Mouse (Mus musculus) right cerebral cortex, postnatal 25 days (tissue): ENCODE measurements around the gene Fam213b.

Experiments used
- DNase-seq: peaks from one replicate; pipeline ENCODE4 v3.0.0; 2022

Gene Fam213b

DNA sequence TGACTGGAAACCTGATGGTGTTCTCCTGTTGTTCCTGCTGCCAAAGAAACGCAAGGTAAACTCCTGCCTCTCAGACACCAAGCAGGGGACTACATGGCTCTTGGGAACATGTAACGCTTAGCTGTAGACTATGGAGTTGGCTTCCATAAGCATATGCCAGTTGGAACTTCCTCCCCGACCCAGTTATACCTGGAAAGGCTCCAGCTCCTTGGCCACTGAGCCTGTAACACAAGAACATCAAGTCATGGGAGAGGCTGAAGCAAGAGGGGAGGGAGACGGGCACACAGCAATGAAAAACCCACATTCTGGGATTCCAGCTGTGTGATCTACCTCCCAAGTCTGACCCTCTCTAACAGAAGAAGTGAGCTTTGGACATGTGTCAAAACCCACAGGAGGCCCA lies 23.4 kb upstream of the Fam213b start:
- DNase-seq, result no peak

DNA sequence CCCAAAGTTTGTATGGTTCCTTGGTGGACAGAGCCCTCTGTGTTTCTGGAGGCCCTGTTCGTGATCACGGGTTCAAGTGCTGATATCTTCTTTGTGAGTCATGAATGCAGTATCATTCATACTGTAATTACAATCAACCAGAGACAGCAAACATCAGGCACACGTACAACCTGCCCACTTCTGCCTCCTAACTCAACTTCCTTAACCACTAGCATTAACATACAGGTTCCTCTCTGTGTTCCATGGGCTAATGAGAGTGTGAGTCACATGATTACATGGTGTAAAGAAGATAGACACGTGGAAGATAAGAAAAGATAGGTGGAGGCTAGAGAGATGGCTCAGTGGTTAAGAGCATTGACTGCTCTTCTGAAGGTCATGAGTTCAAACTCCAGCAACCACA lies 17.7 kb upstream of the Fam213b start:
- no peak for DNase-seq

DNA sequence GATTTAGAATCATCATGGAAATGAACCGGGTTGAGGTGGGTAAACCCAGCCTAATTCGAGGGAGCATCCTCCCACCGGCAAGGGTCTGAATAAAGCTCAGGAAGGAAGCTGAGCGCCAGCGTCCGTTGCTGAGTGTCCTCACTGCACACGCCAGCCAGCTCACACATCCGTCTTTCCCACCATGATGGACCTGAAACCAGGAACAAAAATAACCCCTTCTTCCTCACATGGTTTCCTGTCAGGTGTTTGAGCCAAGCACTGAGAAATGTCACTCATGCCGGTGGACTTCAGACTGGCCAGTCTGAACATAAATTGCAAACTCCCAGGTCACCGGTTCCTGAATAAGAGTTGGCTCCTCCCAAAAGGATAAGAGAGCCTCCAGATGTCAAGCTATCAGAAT lies 16.4 kb upstream of the Fam213b start:
- no peak for DNase-seq

DNA sequence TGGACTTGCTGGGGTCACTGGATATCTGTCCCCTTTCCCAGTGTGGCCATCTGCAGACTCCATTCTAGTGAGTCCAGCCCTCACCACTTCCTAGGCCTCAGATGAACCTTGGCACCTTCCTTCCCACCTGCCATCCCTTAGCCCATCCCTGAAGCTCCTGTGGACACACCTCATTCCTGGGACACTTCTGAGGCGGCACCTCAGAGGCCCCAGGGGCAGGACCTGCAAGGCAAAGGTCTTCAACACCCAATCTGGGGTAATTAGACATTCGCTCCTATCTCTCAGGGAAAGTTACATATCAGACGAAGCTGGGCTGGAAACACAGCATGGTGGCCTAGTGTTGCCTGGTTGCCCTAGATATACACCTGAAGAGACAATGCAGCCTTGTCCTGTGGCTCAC lies 15.8 kb upstream of the Fam213b start:
- no peak for DNase-seq

DNA sequence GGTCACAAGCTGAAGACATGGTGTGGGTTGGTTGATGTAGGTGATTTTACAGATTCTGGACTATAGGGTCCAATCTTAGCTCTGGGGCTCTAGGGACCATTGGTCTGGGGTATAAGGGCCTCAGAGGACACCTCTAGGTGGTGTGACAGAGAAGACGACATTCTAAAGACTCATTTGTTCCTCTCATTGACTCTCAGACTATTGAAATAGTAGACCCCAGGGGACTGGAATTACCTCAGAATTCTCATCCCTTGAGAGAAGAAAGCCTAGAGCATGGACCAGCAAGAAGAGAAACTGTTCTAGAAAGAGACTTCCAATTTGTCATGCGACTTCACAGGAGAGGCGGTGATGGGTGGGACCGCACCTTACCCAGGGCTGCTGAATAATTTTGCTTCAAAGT lies 15.3 kb upstream of the Fam213b start:
- no peak for DNase-seq

DNA sequence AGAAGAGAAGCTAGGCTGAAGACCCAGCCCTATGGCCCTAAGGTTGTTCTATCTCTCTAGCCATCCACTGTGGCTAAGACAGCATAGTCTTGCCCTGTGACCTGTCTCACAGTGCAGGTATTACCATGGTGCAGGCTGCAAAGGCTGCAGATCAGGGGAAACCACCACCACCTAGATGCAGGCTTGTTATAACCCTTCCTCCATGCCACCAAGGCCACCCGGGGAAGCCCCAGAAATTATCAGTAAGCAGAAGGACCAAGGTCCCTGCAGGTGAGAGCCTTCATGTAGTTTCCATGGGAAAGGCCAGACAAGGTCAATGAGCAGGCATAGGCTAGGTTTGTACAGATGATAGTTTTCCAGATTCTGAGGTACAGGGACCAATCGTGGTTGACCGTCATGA lies 14.9 kb upstream of the Fam213b start:
- no peak for DNase-seq

DNA sequence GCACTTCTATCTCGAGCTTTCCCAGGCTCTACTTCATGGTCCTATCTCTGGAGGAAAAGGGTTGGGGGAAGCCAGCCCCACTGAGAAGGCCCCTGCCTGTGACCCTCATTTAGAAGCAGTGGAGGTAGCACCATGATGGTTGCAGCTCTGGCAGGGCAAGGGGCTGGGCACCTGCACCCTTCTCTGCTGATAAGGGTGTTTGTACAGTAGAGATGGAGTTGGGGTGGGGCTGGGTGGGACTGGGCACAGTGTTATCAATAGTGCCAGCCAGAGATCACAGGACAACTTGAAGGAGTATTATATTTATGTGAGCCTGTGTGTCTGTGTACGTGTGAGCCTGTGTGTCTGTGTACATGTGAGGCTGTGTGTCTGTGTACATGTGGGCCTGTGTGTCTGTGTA lies 12.7 kb upstream of the Fam213b start:
- DNase-seq, result no peak

DNA sequence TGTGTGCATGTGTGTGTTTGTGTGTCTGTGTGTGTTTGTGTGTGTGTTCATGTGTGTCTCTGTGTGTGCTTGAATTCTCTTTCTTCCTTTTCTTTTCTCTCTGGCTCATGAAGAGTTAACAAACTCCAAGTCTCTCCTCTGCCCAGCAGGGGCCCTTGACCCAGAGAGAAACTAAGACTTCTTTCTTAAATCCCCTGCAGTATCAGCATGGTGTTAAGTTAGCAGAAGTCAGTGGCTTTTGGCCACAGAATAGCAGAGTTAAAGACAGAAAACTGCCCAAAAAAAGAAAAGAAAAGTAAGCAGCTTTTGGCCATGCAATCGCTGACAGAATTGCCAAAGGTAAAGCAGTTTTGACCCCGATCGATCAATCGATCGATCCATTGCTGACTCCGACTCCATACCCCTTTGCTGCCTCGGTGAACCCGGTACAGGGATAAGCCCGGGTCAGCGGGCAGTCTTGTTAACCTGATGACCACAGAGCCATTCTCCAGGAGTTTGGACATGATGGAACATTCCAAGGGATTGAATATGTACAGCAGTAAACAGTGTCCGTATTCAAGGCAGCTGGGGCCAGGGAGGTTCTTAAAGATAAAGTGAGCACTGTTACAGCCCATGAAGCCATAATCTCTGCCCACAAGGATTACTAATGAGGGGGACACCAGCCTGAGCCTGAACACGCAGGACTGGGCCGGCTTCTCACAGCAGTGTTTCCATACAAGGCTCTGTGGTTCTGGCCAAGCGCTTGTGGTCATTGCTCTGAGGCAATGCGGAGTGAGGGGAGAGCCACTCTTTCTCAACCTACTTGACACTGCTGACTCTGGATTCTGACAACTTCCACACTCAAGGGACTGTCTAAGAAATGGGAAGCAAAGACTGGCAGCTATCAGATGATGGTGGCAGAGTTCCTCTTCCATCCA lies 11.9 kb upstream of the Fam213b start:
- DNase-seq, result no peak

DNA sequence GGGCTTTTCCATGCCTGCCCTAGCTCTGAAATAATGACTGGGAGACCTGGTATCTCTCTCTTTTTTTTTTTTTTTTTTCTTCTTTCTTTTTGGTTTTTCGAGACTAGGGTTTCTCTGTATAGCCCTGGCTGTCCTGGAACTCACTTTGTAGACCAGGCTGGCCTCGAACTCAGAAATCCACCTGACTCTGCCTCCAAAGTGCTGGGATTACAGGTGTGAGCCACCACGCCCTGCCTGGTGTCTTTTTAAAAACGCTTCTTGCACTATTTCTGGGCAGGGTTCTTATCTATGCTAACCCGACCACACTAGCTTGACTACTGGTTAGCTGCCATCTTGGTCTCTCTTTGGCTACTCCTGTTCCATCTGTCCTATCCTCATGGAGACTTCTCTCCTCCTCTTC lies 9.6 kb upstream of the Fam213b start:
- DNase-seq, result no peak

DNA sequence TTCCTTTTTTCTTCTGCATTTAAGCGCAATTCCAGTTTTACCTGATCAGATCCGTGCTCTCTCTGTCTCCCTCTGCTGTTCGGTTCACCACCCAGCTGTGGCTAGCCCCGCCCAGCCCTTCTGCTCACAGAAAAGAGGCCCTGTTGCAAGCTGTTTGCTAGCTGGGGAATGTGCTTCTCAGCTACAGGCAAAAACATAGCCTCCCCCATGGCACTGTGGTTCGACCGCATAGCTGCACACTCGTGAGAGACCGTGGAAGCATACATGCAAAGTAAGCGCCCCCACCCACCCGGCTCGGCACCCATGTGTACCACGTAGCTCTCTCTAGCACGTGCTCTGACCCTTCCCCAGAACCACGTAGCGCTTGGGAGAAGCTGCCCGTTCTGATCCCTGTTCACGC lies 8.9 kb upstream of the Fam213b start:
- DNase-seq, result peak; percentile 58

DNA sequence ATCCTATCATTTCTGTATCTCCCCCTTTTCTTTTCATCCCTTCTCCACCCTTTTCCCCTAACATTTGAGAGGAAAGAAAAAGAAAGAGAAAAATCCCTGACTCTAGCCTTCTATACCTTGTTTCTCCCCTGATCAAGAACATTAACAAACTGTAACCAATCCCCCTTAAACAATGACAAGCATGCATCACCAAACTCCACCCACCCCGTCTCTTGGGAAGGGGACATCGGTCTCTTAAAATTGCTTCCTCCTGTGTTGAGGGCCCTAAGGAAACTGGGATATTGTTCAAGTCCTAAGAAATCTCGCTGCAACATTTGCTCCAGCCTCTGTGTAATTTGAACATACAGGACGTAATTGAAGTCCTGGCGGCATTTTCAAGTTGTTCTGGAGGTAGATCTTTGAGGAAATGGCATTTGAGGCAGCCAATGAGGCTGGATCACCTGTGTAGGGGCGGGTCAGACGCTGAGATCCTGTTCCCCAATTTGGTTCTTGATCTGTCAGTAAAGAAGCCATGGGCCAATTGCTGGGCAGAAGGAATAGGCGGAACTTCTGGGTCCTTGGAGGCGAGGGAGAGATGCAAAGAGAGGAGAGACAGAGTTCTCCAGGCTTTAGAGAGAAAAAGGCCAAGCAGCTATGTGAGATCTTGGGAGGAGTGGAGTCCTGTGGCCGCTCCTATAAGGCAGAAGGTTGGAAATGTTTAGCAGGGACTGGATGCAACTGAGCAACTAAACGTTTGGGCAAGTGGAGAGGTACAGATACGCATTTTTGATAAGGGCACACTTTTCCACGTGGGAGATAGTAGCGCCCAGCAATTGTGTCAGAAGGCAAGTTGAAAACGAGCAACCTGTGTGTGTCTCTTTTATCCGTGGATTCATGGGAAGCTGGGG lies 5.5 kb upstream of the Fam213b start:
- DNase-seq, result peak; percentile 83

DNA sequence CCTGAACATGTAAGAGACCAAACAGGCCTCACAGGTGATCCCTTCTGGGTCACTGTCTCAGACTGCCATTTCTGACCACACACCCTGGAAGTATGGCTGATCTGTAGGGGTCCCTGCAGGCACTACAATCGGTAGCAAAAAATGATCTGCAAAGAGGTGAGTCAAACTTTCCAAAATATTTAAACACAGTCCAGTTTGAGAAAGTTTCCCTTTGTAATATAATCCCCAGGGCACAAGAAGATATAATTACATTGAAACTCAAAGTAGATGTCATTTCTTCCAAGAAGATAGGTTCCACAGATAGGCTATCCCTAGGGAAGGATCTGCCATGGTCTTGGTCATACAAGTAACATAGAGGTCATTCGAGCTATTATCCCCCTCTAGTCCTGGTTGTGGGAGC lies 3.4 kb upstream of the Fam213b start:
- no peak for DNase-seq

DNA sequence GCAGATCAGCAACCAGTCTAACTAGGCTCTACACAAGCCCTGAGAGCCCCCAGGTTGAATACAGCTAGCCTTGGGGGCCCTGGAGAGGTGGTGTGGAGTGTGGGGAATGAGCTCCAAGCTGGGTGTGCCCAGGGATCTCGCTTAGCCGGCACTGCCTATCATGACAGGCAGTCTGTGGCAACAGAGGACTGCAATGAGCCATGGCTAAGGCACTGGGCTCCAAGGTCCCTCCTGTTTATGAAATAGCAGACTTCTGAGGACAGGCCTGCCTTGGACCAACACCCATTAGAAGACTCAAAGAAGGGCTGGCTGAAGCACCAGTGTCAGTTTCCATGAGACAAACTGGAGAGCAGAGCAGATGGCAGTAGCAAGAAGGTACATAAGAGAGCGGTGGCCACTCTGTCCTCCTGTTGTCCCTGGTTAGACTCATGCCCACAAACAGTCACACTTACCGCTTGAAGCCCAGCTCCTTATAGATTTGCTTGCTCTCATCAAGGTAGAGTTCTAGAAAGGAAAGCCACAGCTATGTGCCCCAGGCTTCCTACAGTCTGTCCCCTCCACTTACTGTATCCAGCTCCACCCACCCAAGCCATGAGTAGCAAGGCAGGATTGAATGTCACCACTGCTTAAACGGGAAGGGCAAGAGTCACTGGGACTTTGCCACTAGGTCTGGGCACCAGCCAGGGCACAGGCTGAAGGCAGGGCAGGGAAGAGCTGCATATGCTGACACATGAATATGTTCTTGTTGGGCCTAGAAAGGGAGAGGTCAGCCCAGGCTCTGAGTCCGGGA lies 1.1 kb downstream of the Fam213b start:
- DNase-seq, result no peak

DNA sequence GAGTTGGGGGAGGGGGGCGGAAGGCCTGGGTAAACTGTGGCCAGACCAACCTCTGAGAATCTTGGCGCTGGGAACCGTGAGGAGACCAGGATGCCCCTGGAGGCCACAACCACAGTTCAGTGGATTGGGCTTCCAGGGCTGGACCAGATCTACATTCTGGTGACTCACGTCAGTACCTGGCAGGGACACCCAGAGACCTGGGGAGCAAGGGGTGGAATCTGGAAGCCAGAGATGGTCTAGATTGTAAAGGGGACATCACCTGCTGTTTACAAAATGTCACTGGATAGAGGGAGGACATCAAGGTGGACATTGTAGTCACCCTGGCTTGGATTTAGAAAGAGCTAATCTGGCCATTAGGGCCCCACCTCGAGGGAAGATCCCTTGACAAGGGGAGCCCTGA lies 3.4 kb downstream of the Fam213b start:
- no peak for DNase-seq

DNA sequence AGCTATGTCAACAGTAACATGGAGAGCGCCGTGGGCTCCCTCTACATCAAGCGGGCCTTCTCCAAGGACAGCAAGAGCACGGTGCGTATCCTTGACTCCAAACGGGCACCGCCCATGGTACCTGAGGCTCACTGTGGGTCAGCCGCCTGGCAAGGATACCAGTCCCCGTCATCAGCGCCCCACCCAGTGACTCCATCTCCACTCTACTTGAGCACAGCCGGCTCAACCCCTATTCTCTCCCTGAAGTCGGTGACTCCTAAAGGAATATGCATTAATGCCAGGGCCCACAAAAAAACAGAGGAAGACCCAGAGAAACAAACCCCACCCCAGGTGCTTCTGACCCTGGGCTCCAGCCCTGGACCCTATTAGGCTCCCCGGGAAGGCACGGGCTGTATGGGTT lies 8.0 kb downstream of the Fam213b start:
- no peak for DNase-seq

DNA sequence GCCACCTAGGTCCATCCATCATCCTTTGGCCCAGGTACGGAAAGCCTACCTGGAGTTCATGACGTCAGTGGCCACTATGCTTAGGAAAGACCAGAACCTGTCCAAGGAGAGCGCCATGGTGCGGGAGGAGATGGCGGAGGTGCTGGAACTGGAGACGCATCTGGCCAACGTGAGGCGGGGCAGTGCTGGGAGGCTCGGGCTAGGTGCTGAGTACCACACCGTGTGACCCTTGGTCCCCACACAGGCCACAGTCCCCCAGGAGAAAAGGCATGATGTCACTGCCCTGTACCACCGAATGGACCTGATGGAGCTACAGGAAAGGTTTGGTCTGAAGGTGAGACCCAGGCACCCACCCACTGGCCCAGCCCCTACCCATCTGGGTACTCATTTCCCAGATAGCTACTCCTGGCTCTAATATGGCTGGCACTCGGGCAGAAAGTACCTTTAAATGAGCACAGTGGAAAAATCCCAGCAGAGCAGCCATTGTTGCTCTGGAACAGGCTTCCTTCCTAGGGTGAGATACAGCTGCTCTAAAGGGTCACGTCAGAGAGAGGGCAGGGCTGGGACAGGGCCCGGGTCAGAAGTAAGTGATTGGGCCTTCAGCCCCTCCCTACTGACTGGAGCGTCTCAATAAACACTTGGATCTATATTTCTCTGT lies 11.2 kb downstream of the Fam213b start:
- no peak for DNase-seq

DNA sequence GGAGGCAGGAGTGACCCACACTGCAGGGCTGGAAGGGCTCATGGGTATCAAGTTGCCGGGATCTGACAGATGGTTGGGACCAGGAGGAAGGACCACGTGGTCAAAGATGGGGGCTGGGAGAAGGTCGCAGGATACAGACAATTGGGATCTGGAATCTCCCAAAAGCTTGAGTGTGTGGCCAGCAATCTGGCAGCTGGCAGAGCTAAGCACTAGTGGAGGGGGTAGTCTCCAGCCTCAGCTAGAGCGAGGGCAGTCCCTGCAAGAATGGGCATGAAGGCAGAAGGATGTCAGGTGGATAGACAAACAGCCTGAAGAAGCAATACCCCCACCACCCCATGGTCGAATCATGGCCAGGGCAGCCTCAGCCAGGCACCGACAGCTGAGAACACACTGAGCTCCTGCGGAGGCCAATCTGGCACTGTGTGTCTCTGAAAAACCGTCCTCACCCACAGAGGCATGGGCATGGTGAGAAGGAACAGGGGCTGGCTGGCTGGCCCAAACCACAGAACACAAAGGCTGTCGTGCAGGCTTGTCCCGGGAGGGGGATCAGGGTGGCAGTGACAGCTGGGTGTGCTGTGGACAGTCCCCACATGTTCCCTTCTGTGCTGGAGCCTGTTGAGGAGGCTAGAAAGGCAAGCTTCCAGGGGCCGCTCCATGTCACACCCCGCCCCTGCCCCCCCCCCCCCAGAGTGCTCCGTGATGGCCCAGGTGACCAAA lies 11.9 kb downstream of the Fam213b start:
- DNase-seq, result no peak

DNA sequence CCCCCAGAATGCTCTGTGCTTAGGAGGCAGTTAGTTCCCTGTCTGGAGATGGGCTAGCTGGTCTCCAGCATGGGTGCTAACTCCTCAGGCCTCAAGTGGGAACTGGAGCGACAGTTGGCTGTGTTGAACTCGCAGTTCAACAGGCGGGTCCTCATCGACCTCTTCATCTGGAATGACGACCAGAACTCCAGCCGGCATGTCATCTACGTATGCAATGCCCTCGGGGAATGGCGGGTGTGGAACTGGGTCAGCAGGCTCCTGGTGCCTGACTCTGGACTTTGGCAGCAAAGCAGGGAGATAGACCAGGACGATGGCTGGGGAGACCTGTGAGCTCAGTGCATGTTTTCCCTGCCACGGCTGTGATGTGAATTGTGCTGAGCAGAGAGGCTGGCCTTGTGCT lies 13.5 kb downstream of the Fam213b start:
- no peak for DNase-seq

DNA sequence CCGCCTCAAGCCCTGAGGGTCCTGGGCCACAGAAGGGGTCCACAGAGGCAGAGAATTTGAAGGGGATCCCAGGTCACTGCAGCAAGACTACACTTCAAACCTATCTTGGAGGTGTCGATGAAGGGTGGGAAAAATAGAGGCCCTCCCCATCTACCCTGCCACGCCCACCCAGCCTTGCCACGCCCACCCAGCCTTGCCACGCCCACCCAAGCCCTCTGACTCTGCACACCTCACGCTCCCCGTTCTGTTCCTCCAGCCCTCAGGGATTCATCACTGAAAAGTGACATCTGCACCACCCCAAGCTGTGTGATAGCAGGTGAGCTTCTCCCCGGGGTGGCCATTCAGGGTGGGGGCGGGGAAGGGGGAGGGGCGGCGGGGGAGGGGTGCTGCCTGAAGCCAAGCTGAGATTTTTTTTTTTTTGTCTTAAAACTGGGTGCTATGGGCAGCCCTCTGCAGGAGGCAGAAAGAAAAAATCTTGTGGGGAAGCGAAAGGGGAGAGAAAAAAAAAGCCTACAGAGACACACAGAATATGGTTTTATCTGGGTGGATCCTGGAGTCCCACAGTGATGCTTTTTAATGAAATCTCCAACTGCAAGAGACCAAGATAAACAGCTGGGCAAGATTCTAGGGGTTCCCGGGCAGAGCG lies 16.8 kb downstream of the Fam213b start:
- DNase-seq, result no peak

DNA sequence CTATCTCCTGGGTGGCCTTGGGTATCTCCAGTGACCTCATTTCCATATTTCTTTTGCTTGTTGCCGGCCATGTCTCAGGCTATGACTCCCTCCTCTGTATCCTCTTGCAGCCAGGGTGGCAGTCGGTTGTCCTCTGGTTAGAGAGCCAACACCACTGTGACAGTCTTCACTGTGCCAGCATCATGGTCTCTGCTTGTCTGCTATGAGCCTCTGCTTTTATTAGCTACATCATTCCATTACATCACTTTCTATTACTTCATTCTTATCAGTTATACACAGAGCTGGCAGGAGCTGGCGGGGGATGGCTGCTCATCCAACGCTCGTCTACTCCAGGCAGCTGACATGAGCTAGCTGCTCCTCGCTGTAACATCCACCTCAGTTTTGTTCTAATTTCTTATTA lies 18.2 kb downstream of the Fam213b start:
- no peak for DNase-seq

DNA sequence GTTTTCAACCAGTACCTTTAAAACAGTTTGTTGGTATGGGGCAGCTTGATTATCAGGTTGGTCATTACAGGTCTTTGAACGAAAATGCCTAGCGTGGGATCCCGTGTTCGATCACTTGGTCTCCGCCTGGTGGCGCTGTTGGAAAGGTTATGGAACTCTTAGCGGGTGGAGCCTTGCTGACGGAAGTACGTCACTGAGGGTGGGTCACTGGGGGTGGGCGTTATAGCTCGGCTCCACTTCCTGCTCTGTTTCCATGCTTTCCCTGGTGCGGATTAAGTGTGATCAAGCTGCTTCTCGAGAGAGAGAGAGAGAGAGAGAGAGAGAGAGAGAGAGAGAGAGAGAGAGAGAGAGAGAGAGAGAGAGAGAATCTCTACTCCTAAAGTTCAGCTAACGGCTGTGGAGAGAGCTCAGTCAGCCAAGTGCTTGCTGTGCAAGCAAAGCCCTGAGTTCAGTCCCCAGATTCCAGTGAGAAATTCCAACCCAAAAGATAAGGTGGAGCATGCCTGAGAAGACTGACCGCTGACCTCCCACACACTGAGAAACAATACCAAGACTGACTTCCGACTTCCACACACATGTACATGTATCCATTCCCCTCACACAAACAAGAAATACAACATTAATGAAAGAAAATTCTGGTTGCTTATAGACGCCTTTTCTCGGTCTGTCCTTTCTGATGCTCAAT lies 20.9 kb downstream of the Fam213b start:
- DNase-seq, result peak; percentile 80
